Mouse (Mus musculus) mouse embryonic stem cell (cell line): ENCODE results near the gene Cnot6.

ENCODE experiments used
- in situ Hi-C, 2 experiments: fragments of 300-500 bp; cut with MboI; formaldehyde crosslinking; loops; 1 replicate in 1 of 2; 3 replicates in 1 of 2; pipeline ENCODE4 v1.14.3; 2019 to 2020; ENCODE audit warnings: low sequenced_read_pairs in 2 of 2, low pct_unique_long_range_greater_than_20kb in 1 of 2, mixed read lengths in 1 of 2; ENCODE audit not compliant: unreplicated experiment in 1 of 2

The Cnot6 gene

GRCm38 (mm10) chr11:49631154-49631553 is 81.4 kb downstream of the Cnot6 start:
- in situ Hi-C loops: no loop called here

GRCm38 (mm10) chr11:49626748-49627147 is 85.8 kb downstream of the Cnot6 start:
- in situ Hi-C loops: no loop called here

GRCm38 (mm10) chr11:49625863-49626262 is 86.7 kb downstream of the Cnot6 start:
- in situ Hi-C loops: no loop called here

- in situ Hi-C loops: no loop called here
These were observed 88.4 kb downstream of the Cnot6 start for GRCm38 (mm10) chr11:49624156-49624555.

- in situ Hi-C loops: no loop called here
These were observed 90.6 kb downstream of the Cnot6 start for GRCm38 (mm10) chr11:49621953-49622352.
